Mouse (Mus musculus): ENCODE measurements around the gene Fktn. TPM values are rescaled to one million over a fixed set of nuclear protein-coding genes. Genes with fewer than 3 reads are reported as not detected.
"Not testable (repeated sequence)": the region's sequence is repeated elsewhere in the genome, so short reads cannot be mapped to it uniquely, and the experiment has no call there.

The Fktn gene
- 11.2 and 12.6 TPM in 2 replicates for polyA plus RNA-seq (2011; ENCODE audit: insufficient read length, low read depth, missing spikeins)

DNA sequence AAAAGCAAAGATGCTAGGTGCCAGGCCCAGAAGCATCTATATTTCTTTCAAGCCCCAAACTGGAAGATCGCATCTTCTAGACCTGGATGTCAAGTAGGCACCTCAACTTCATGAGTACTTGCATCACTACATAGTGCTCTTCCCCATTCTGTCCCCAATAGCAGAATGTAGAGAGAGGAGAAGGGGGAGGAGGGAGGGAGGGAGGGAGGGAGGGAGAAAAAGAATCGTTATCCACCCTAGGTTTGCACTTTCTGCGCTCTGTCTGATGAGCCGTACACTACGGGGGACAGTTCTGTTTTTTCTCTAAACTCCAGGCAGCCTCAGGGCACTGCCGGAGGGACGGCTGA, at the start of gene Fktn:
TSS of gene Fktn (plus strand) at position 295 of the 347 bp plus-strand sequence.
- TF ChIP-seq CTCF (IDR thresholded peaks at IDR 0.05; ENCODE audit: borderline replicate concordance, insufficient read depth, low read length) = no peak
- TF ChIP-seq POLR2A (IDR thresholded peaks at IDR 0.05; ENCODE audit: low read depth, low read length) = no peak
- H3K4me1 ChIP-seq (ENCODE audit: control insufficient read depth, insufficient read depth, low read length) = no peaks in the 10 kb centered on the region
- H3K27ac ChIP-seq (ENCODE audit: insufficient read depth, low read length) = 0 out of 2 replicates have a peak within 1 kb of the TSS, but pooled peaks have one; percentile 37
- H3K4me3 ChIP-seq (ENCODE audit: insufficient read depth, low read length) = peak within 1 kb of the TSS; percentile 96

DNA sequence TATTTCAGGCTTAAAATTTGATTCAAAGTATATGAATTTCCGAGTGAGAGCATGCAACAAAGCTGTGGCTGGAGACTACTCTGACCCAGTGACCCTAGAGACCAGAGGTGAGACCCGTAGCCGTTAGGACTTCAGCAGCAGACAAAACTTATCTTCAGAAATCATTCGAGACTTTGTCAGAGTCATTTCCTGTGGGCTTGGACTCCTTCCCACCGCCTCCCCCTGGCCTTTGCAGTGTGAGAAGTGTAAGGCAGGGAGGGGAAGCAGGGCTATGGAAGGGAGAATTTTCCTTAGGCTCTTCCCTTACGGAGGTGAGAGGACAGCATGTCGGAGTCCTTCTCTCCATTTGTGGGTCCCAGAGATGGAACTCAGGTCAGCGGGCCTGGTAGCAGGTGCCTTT, 31.7 kb upstream of the Fktn start:
- H3K4me1 ChIP-seq (ENCODE audit: control insufficient read depth, insufficient read depth, low read length) = no peaks in the 10 kb centered on the region
- no peak overlapping the region for H3K4me3 ChIP-seq (ENCODE audit: insufficient read depth, low read length)
- no peak overlapping the region for H3K27ac ChIP-seq (ENCODE audit: insufficient read depth, low read length)
- TF ChIP-seq POLR2A (IDR thresholded peaks at IDR 0.05; ENCODE audit: low read depth, low read length) (no peak), CTCF (IDR thresholded peaks at IDR 0.05; ENCODE audit: borderline replicate concordance, insufficient read depth, low read length) (no peak)

DNA sequence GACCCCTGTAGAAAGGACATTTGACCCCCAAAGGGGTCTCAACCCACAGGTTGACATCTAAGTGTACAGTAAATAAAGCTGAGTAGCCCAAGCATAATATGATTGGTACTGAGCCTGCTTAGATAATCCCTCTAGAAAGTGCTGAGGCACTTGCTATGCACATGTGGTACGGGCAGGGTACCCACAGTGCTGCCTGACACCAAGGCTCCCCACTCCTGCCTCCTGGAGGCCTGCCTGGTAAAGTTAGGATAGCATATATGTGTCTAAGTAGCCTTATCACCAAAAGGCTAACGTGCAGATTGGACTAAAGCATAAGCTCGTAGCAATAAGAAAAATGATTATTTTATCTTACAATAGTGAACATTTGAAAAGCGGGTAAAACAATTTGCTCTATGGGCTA, 24.8 kb upstream of the Fktn start:
- no peak for TF ChIP-seq POLR2A (IDR thresholded peaks at IDR 0.05; ENCODE audit: low read depth, low read length)
- no peak for TF ChIP-seq CTCF (IDR thresholded peaks at IDR 0.05; ENCODE audit: borderline replicate concordance, insufficient read depth, low read length)

DNA sequence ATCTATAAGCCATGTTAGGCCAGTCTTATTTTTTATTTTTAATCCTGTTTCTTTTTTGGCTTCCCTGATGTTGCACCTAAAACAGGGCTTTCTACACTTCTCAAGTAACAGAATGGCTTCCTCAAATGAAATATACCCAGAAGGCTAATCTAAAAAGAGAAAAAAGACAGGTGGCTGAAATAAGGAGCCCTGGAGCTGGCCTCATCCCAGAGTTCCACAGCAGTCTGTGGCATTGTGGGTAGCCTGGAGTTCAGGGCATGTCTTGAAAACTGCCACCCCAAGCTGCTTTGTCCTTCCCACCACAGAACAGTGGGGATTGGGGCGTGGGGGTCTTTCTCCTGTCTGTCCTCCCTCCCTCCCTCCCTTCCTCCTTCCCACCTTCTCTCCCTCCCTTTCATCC, 22.4 kb upstream of the Fktn start:
- Histone ChIP-seq H3K4me3 (ENCODE audit: insufficient read depth, low read length) (no peak overlapping the region), H3K4me1 (ENCODE audit: control insufficient read depth, insufficient read depth, low read length) (no peaks in the 10 kb centered on the region), H3K27ac (ENCODE audit: insufficient read depth, low read length) (no peak overlapping the region)
- TF ChIP-seq CTCF (IDR thresholded peaks at IDR 0.05; ENCODE audit: borderline replicate concordance, insufficient read depth, low read length) (no peak), POLR2A (IDR thresholded peaks at IDR 0.05; ENCODE audit: low read depth, low read length) (no peak)

More for the DNA sequence above, 24.8 kb upstream of the Fktn start:
- Histone ChIP-seq H3K4me1 (ENCODE audit: control insufficient read depth, insufficient read depth, low read length) (no peaks in the 10 kb centered on the region), H3K4me3 (ENCODE audit: insufficient read depth, low read length) (no peak overlapping the region), H3K27ac (ENCODE audit: insufficient read depth, low read length) (no peak overlapping the region)

DNA sequence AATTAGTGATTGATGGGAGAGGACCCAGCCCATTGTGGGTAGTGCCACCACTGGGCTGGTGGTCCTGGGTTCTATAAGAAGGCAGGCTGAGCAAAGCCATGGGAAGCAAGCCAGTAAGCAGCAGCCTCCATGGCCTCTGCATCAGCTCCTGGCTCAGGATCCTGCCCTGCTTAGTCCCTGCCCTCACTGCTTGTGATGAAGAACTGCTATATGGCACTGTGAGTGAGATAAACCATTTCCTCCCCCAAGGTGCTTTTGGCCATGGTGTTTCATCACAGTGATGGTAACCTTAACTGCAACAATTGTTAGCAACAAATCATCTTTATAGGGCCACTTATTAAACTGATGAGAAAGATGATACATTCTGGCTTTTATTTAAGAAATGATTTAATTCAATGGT, 4.6 kb upstream of the Fktn start:
- H3K4me1 ChIP-seq (ENCODE audit: control insufficient read depth, insufficient read depth, low read length); H3K4me3 ChIP-seq (ENCODE audit: insufficient read depth, low read length); H3K27ac ChIP-seq (ENCODE audit: insufficient read depth, low read length): not testable (repeated sequence)

- Histone ChIP-seq H3K4me1 (ENCODE audit: control insufficient read depth, insufficient read depth, low read length) (no peaks in the 10 kb centered on the region), H3K4me3 (ENCODE audit: insufficient read depth, low read length) (no peak overlapping the region), H3K27ac (ENCODE audit: insufficient read depth, low read length) (no peak overlapping the region)
- TF ChIP-seq POLR2A (IDR thresholded peaks at IDR 0.05; ENCODE audit: low read depth, low read length) (no peak), CTCF (IDR thresholded peaks at IDR 0.05; ENCODE audit: borderline replicate concordance, insufficient read depth, low read length) (no peak)
These were observed 3.8 kb upstream of the Fktn start for GRCm38 (mm10) chr4:53710021-53710420.

GRCm38 (mm10) chr4:53710555-53711328, 3.1 kb upstream of the Fktn start:
- H3K4me3 ChIP-seq (ENCODE audit: insufficient read depth, low read length) = no peak overlapping the region
- TF ChIP-seq CTCF (IDR thresholded peaks at IDR 0.05; ENCODE audit: borderline replicate concordance, insufficient read depth, low read length) (no peak), POLR2A (IDR thresholded peaks at IDR 0.05; ENCODE audit: low read depth, low read length) (no peak)
- no peak overlapping the region for H3K27ac ChIP-seq (ENCODE audit: insufficient read depth, low read length)
- H3K4me1 ChIP-seq (ENCODE audit: control insufficient read depth, insufficient read depth, low read length) = no peaks in the 10 kb centered on the region

DNA sequence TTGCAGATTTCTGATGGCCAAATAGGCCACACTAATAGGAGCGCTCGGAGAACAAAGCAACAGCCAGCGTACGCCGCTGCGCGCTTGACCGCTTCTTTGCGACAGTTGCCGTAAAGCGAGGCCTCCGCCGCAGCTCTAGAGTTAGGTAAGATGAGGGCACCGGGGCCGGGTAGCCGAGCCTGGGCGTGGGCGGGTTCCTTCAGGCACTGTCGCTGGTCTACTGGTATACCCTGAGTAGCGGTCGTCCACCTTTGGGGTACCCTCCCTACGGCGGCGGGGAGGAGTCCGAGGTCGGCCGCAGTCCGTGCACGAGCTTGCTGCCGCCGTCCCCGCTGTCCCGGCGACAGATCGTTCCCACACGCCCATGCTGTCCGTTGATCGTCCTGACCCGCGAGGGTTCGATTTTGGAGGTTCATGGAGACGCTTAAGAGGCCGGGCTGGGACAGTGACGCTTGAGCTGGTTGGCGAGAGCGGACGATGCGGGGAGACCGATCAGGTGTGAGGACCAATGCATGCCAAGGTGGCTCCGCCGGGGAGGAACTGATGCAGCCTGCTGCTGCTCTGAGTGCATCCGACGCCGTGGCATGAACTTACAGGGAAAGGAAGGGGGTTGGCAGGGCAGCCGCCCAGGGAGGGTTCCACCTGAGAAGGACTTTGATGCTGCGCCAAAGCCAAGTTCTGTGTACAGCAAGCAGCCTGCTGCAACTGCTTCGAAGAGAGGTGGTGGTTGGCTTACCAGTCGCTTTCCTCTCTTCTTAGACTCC, 435 bp downstream of the Fktn start:
- TF ChIP-seq POLR2A (IDR thresholded peaks at IDR 0.05; ENCODE audit: low read depth, low read length) (peak; percentile 73), CTCF (IDR thresholded peaks at IDR 0.05; ENCODE audit: borderline replicate concordance, insufficient read depth, low read length) (no peak)

GRCm38 (mm10) chr4:53715977-53716376, 2.2 kb downstream of the Fktn start:
- Histone ChIP-seq H3K4me1 (ENCODE audit: control insufficient read depth, insufficient read depth, low read length) (no peaks in the 10 kb centered on the region), H3K4me3 (ENCODE audit: insufficient read depth, low read length) (no peak overlapping the region), H3K27ac (ENCODE audit: insufficient read depth, low read length) (no peak overlapping the region)
- TF ChIP-seq CTCF (IDR thresholded peaks at IDR 0.05; ENCODE audit: borderline replicate concordance, insufficient read depth, low read length) (peak; percentile 23; the same call in 1 of the 2 replicates), POLR2A (IDR thresholded peaks at IDR 0.05; ENCODE audit: low read depth, low read length) (no peak)

More for the DNA sequence above, 435 bp downstream of the Fktn start:
- 0 out of 2 replicates have a peak overlapping the region, but pooled peaks have one; percentile 37 for H3K27ac ChIP-seq (ENCODE audit: insufficient read depth, low read length)
- peak overlapping the region; percentile 96 for H3K4me3 ChIP-seq (ENCODE audit: insufficient read depth, low read length)
- H3K4me1 ChIP-seq (ENCODE audit: control insufficient read depth, insufficient read depth, low read length) = no peaks in the 10 kb centered on the region

- H3K27ac ChIP-seq (ENCODE audit: insufficient read depth, low read length) = no peak overlapping the region
- no peak for TF ChIP-seq CTCF (IDR thresholded peaks at IDR 0.05; ENCODE audit: borderline replicate concordance, insufficient read depth, low read length)
- no peak for TF ChIP-seq POLR2A (IDR thresholded peaks at IDR 0.05; ENCODE audit: low read depth, low read length)
- no peak overlapping the region for H3K4me3 ChIP-seq (ENCODE audit: insufficient read depth, low read length)
- H3K4me1 ChIP-seq (ENCODE audit: control insufficient read depth, insufficient read depth, low read length) = no peaks in the 10 kb centered on the region
These were observed 3.7 kb downstream of the Fktn start for GRCm38 (mm10) chr4:53717546-53717945.

Measured in embryonic fibroblast, embryonic 13.5 days (primary cell).